Mouse (Mus musculus) granulocyte monocyte progenitor cell, adult 5-6 weeks (primary cell): Measurements from ENCODE around the gene Nxnl1. TPM values are rescaled to one million over a fixed set of nuclear protein-coding genes. Genes with fewer than 3 reads are reported as not detected.

Experiments used
- ATAC-seq: replicated peaks from 2 replicates; pipeline ENCODE4 v1.8.0; 2016; ENCODE audit warnings: mild to moderate bottlenecking, moderate TSS enrichment, inconsistent platforms; ENCODE audit not compliant: poor library complexity, severe bottlenecking
- total RNA-seq, 2 experiments: library from RNA; stranded (forward) in 1 of 2; stranded (reverse) in 1 of 2; fragments of 200-712, 200-1000 nt in 1 of 2; fragments of >200 nt in 1 of 2; fragmentation: Nextera tagmentation in 1 of 2; gene quantifications; 2 replicates each; pipeline ENCODE4 v1.2.3; 2014 to 2017

Gene Nxnl1
- total RNA-seq, 2 experiments from 2014 or later = 0.36 TPM; not detected in 1

- no peak for ATAC-seq
Measured at GRCm38 (mm10) chr8:71525226-71526050, 41.0 kb downstream of the Nxnl1 start, which contains the start of gene Ccdc194. TSS of gene Ccdc194 (minus strand) at chr8:71525711.

- peak; percentile 98 for ATAC-seq
Measured at GRCm38 (mm10) chr8:71521634-71522033, 44.8 kb downstream of the Nxnl1 start.

GRCm38 (mm10) chr8:71519037-71519825 lies 47.2 kb downstream of the Nxnl1 start:
- peak; percentile 61 for ATAC-seq

GRCm38 (mm10) chr8:71516786-71517185 lies 49.6 kb downstream of the Nxnl1 start:
- ATAC-seq = no peak

- ATAC-seq = no peak
Measured at GRCm38 (mm10) chr8:71515043-71515442, 51.4 kb downstream of the Nxnl1 start.

GRCm38 (mm10) chr8:71513018-71513754 lies 53.2 kb downstream of the Nxnl1 start:
- 0 out of 2 replicates have a peak, but pooled peaks have one; percentile 34 for ATAC-seq

GRCm38 (mm10) chr8:71511644-71512043 lies 54.8 kb downstream of the Nxnl1 start, which contains the start of gene Plvap:
TSS of gene Plvap (minus strand) at chr8:71511752.
- ATAC-seq = peak; percentile 84

Other genes starting within 250 kb of the Nxnl1 start
- 108 and 154 TPM in 2 replicates for gene Use1, start 199.8 kb downstream of the Nxnl1 start, total RNA-seq (2014; fragmentation: Nextera tagmentation)
- 140 and 156 TPM in 2 replicates for gene Use1, start 199.8 kb downstream of the Nxnl1 start, total RNA-seq (2017)
- 8.8 and 12.4 TPM in 2 replicates for gene Ocel1, start 195.3 kb downstream of the Nxnl1 start, total RNA-seq (2014; fragmentation: Nextera tagmentation)
- gene Ocel1, start 195.3 kb downstream of the Nxnl1 start, total RNA-seq (2017) = 8.9 TPM in 2 replicates
- 1.3 and 7.5 TPM in 2 replicates for gene Nr2f6, start 184.6 kb downstream of the Nxnl1 start, total RNA-seq (2014; fragmentation: Nextera tagmentation)
- gene Nr2f6, start 184.6 kb downstream of the Nxnl1 start, total RNA-seq (2017) = 3.3 and 4.1 TPM in 2 replicates
- not detected in 2 replicates for gene Ushbp1, start 170.8 kb downstream of the Nxnl1 start, total RNA-seq (2014; fragmentation: Nextera tagmentation)
- gene Ushbp1, start 170.8 kb downstream of the Nxnl1 start, total RNA-seq (2017) = not detected in 2 replicates
- gene Babam1, start 169.7 kb downstream of the Nxnl1 start, total RNA-seq (2014; fragmentation: Nextera tagmentation) = 70.0 and 84.9 TPM in 2 replicates
- 98.5 and 101 TPM in 2 replicates for gene Babam1, start 169.7 kb downstream of the Nxnl1 start, total RNA-seq (2017)
- 11.1 and 11.7 TPM in 2 replicates for gene Ankle1, start 160.6 kb downstream of the Nxnl1 start, total RNA-seq (2014; fragmentation: Nextera tagmentation)
- gene Ankle1, start 160.6 kb downstream of the Nxnl1 start, total RNA-seq (2017) = 11.3 and 12.4 TPM in 2 replicates
- gene Abhd8, start 102.9 kb downstream of the Nxnl1 start, total RNA-seq (2014; fragmentation: Nextera tagmentation) = 1.6 and 7.4 TPM in 2 replicates
- 4.7 and 5.4 TPM in 2 replicates for gene Abhd8, start 102.9 kb downstream of the Nxnl1 start, total RNA-seq (2017)
- gene Mrpl34, start 101.6 kb downstream of the Nxnl1 start, total RNA-seq (2014; fragmentation: Nextera tagmentation) = 56.5 and 77.6 TPM in 2 replicates
- 62.2 and 79.8 TPM in 2 replicates for gene Mrpl34, start 101.6 kb downstream of the Nxnl1 start, total RNA-seq (2017)
- 24.0 and 34.2 TPM in 2 replicates for gene Dda1, start 97.4 kb downstream of the Nxnl1 start, total RNA-seq (2014; fragmentation: Nextera tagmentation)
- 16.9 and 20.3 TPM in 2 replicates for gene Dda1, start 97.4 kb downstream of the Nxnl1 start, total RNA-seq (2017)
- 0.43 and 2.5 TPM in 2 replicates for gene Ano8, start 80.6 kb downstream of the Nxnl1 start, total RNA-seq (2014; fragmentation: Nextera tagmentation)
- gene Ano8, start 80.6 kb downstream of the Nxnl1 start, total RNA-seq (2017) = 1.9 and 4.5 TPM in 2 replicates
- gene Gtpbp3, start 78.5 kb downstream of the Nxnl1 start, total RNA-seq (2014; fragmentation: Nextera tagmentation) = 3.5 and 12.4 TPM in 2 replicates
- 13.5 and 21.5 TPM in 2 replicates for gene Gtpbp3, start 78.5 kb downstream of the Nxnl1 start, total RNA-seq (2017)
- not detected in 2 replicates for gene Plvap, start 54.8 kb downstream of the Nxnl1 start, total RNA-seq (2014; fragmentation: Nextera tagmentation)
- gene Plvap, start 54.8 kb downstream of the Nxnl1 start, total RNA-seq (2017) = 0.10 and 0.43 TPM in 2 replicates
- not detected in 2 replicates for gene Ccdc194, start 40.9 kb downstream of the Nxnl1 start, total RNA-seq (2014; fragmentation: Nextera tagmentation)
- not detected in 2 replicates for gene Ccdc194, start 40.9 kb downstream of the Nxnl1 start, total RNA-seq (2017)
- gene Bst2, start 29.1 kb downstream of the Nxnl1 start, total RNA-seq (2014; fragmentation: Nextera tagmentation) = 47.0 and 55.7 TPM in 2 replicates
- 49.1 and 58.3 TPM in 2 replicates for gene Bst2, start 29.1 kb downstream of the Nxnl1 start, total RNA-seq (2017)
- gene Mvb12a, start 23.7 kb downstream of the Nxnl1 start, total RNA-seq (2014; fragmentation: Nextera tagmentation) = 50.2 and 64.1 TPM in 2 replicates
- gene Mvb12a, start 23.7 kb downstream of the Nxnl1 start, total RNA-seq (2017) = 55.0 and 56.6 TPM in 2 replicates
- gene Tmem221, start 7.7 kb downstream of the Nxnl1 start, total RNA-seq (2014; fragmentation: Nextera tagmentation) = not detected in 2 replicates
- not detected in 2 replicates for gene Tmem221, start 7.7 kb downstream of the Nxnl1 start, total RNA-seq (2017)
- 7.8 and 10.2 TPM in 2 replicates for gene Slc27a1, start 2.3 kb upstream of the Nxnl1 start, total RNA-seq (2014; fragmentation: Nextera tagmentation)
- gene Slc27a1, start 2.3 kb upstream of the Nxnl1 start, total RNA-seq (2017) = 3.3 and 6.2 TPM in 2 replicates
- gene Pgls, start 25.6 kb upstream of the Nxnl1 start, total RNA-seq (2014; fragmentation: Nextera tagmentation) = 143 and 180 TPM in 2 replicates
- gene Pgls, start 25.6 kb upstream of the Nxnl1 start, total RNA-seq (2017) = 155 and 185 TPM in 2 replicates
- gene Fam129c, start 31.0 kb upstream of the Nxnl1 start, total RNA-seq (2014; fragmentation: Nextera tagmentation) = 11.6 and 11.7 TPM in 2 replicates
- 0.69 and 6.1 TPM in 2 replicates for gene Fam129c, start 31.0 kb upstream of the Nxnl1 start, total RNA-seq (2017)
- 93.8 and 107 TPM in 2 replicates for gene Colgalt1, start 44.4 kb upstream of the Nxnl1 start, total RNA-seq (2014; fragmentation: Nextera tagmentation)
- 77.1 and 84.4 TPM in 2 replicates for gene Colgalt1, start 44.4 kb upstream of the Nxnl1 start, total RNA-seq (2017)
- gene Unc13a, start 105.2 kb upstream of the Nxnl1 start, total RNA-seq (2014; fragmentation: Nextera tagmentation) = 0.60 TPM in 1 of 2 replicates, not detected in the other
- gene Unc13a, start 105.2 kb upstream of the Nxnl1 start, total RNA-seq (2017) = 0.04 and 1.8 TPM in 2 replicates
- 10.9 and 17.5 TPM in 2 replicates for gene Jak3, start 109.7 kb upstream of the Nxnl1 start, total RNA-seq (2014; fragmentation: Nextera tagmentation)
- gene Jak3, start 109.7 kb upstream of the Nxnl1 start, total RNA-seq (2017) = 7.2 and 8.1 TPM in 2 replicates
- gene Insl3, start 122.6 kb upstream of the Nxnl1 start, total RNA-seq (2014; fragmentation: Nextera tagmentation) = 14.1 and 16.3 TPM in 2 replicates
- gene Insl3, start 122.6 kb upstream of the Nxnl1 start, total RNA-seq (2017) = 1.2 and 4.4 TPM in 2 replicates
- 1.4 TPM in 1 of 2 replicates, not detected in the other for gene B3gnt3, start 135.2 kb upstream of the Nxnl1 start, total RNA-seq (2014; fragmentation: Nextera tagmentation)
- 0.39 TPM in 1 of 2 replicates, not detected in the other for gene B3gnt3, start 135.2 kb upstream of the Nxnl1 start, total RNA-seq (2017)
- gene Fcho1, start 159.1 kb upstream of the Nxnl1 start, total RNA-seq (2014; fragmentation: Nextera tagmentation) = 62.4 and 98.0 TPM in 2 replicates
- gene Fcho1, start 159.1 kb upstream of the Nxnl1 start, total RNA-seq (2017) = 39.8 and 76.7 TPM in 2 replicates